Mouse (Mus musculus): ENCODE results near the gene Rarb.

DNA sequence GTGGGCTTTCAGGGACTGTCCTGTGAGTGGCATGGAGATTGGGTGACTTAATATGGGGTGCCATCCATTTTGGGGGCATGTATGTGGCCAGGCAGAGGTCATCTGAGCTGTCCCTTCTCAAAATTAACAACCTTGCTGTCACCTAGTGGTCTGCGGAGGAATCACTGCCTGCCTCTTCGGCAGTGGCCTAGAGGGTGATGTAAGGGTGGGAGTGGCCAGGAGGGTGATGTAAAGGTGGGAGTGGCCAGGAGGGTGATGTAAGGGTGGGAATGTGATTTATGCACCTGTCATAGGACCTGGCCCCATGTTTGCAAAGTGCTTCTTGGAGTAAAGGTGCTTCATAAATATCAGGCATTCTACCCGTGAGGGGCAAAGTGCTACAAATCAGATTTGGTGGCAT, 371.4 kb downstream of the Rarb start:
- no peak for TF ChIP-seq USF2 (conservative IDR thresholded peaks at IDR 0.05; ENCODE audit: low read depth, low read length)
- peak; percentile 57 to 74 for TF ChIP-seq CTCF (conservative IDR thresholded peaks at IDR 0.05 in 1 of 2, IDR thresholded peaks at IDR 0.05 in 1 of 2; ENCODE audit: low read depth in 2 of 2, low read length in 2 of 2)
- no peak for TF ChIP-seq TCF12 (IDR thresholded peaks at IDR 0.05; ENCODE audit: low read depth, low read length)
- no peak for TF ChIP-seq KAT2A (IDR thresholded peaks at IDR 0.05; ENCODE audit: insufficient replicate concordance, low read length)

All from CH12.LX (cell line).